Mouse (Mus musculus) brain, embryonic 14.5 days (tissue): ENCODE results near the gene Slc22a27.
"Not testable (repeated sequence)": the region's sequence is repeated elsewhere in the genome, so short reads cannot be mapped to it uniquely, and the experiment has no call there.

Experiments
- CTCF ChIP-seq: fragments of 200-500 bp; IDR thresholded peaks from 2 replicates; pipeline ENCODE4 v1.5.1; 2012; ENCODE audit warnings: inconsistent platforms, mild to moderate bottlenecking, moderate library complexity, borderline replicate concordance; ENCODE audit not compliant: insufficient read depth, insufficient read length; ENCODE audit errors: extremely low read depth
- POLR2A ChIP-seq: fragments of 200-500 bp; IDR thresholded peaks from 2 replicates; pipeline ENCODE4 v1.6.1; 2012; ENCODE audit warnings: mild to moderate bottlenecking, inconsistent platforms, borderline replicate concordance; ENCODE audit not compliant: poor library complexity, insufficient read depth, insufficient read length, severe bottlenecking; ENCODE audit errors: extremely low read depth

DNA sequence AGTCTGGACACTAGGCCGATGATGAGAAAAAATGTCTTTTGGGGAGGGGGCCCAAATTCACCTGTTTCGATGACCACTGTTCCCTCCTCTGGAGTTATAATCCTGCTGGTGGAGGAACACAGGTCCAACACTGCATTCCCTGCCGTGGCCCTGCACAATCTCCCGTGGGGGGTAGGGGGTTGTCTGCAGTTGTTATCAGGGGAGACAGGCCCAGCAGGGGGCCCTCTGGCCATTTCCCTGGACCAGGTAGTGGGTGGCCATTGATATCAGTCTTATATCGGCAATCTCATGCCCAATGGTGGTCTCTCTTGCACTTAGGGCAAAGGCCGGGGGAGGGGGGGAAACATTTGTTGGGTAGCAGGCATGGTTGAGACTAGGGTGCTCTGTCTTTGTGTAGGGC, 43.3 kb upstream of the Slc22a27 start:
- not testable (repeated sequence) for TF ChIP-seq CTCF, POLR2A
